Mouse (Mus musculus): ENCODE results near the gene Atp6v0c. TPM values are rescaled to one million over a fixed set of nuclear protein-coding genes. Genes with fewer than 3 reads are reported as not detected.

Atp6v0c gene
- polyA plus RNA-seq, 1 experiment from 2014 or later: 1,362 TPM

GRCm38 (mm10) chr17:24201092-24201491 lies 31.6 kb upstream of the Atp6v0c start:
- H3K36me3 ChIP-seq (ENCODE audit: control insufficient read depth, insufficient read depth): no peaks in the 10 kb centered on the region; the same call in 1 of the 2 replicates
- no peak overlapping the region for H3K4me3 ChIP-seq (ENCODE audit: low read depth, low read length)
- peak; percentile 66 for ATAC-seq
- no peak overlapping the region for H3K9ac ChIP-seq (ENCODE audit: low read depth, low read length)
- 0 out of 2 replicates have a peak overlapping the region, but pooled peaks have one; percentile 38 for H3K4me2 ChIP-seq (replicated peaks; ENCODE audit: low read depth)
- no peaks in the 10 kb centered on the region for H3K9me3 ChIP-seq (ENCODE audit: control insufficient read depth)
- 0 out of 2 replicates have a peak, but pooled peaks cover 3% of the 10 kb centered on the region for H3K27me3 ChIP-seq (replicated peaks; ENCODE audit: control insufficient read depth, insufficient read depth, low read length)
- peaks cover 16% of the 10 kb centered on the region; the same call in 1 of the 2 replicates for H3K4me1 ChIP-seq (replicated peaks; ENCODE audit: control insufficient read depth, insufficient read depth, low read length)
- peak overlapping the region; percentile 77 for H3K27ac ChIP-seq (ENCODE audit: low read depth, low read length)
- WGBS: 35% methylated on average over 4 of the region's 4 CpGs
- TF ChIP-seq CTCF (IDR thresholded peaks at IDR 0.05; ENCODE audit: low read depth): no peak

- Histone ChIP-seq H3K4me2 (replicated peaks; ENCODE audit: low read depth) (0 out of 2 replicates have a peak overlapping the region, but pooled peaks have one; percentile 9), H3K36me3 (ENCODE audit: control insufficient read depth, insufficient read depth) (no peaks in the 10 kb centered on the region; the same call in 1 of the 2 replicates), H3K27me3 (replicated peaks; ENCODE audit: control insufficient read depth, insufficient read depth, low read length) (no peaks in the 10 kb centered on the region), H3K4me3 (ENCODE audit: low read depth, low read length) (no peak overlapping the region), H3K9ac (ENCODE audit: low read depth, low read length) (no peak overlapping the region), H3K9me3 (ENCODE audit: control insufficient read depth) (no peaks in the 10 kb centered on the region), H3K4me1 (replicated peaks; ENCODE audit: control insufficient read depth, insufficient read depth, low read length) (0 out of 2 replicates have a peak, but pooled peaks cover 10% of the 10 kb centered on the region), H3K27ac (ENCODE audit: low read depth, low read length) (no peak overlapping the region)
- no peak for ATAC-seq
- WGBS: 50% methylated on average over 4 of the region's 4 CpGs
- TF ChIP-seq CTCF (IDR thresholded peaks at IDR 0.05; ENCODE audit: low read depth): no peak
Measured at GRCm38 (mm10) chr17:24199741-24200140, 30.2 kb upstream of the Atp6v0c start.

GRCm38 (mm10) chr17:24199252-24199651 lies 29.8 kb upstream of the Atp6v0c start:
- no peak for ATAC-seq
- Histone ChIP-seq H3K27ac (ENCODE audit: low read depth, low read length) (no peak overlapping the region), H3K4me2 (replicated peaks; ENCODE audit: low read depth) (no peak overlapping the region), H3K36me3 (ENCODE audit: control insufficient read depth, insufficient read depth) (no peaks in the 10 kb centered on the region; the same call in 1 of the 2 replicates), H3K4me1 (replicated peaks; ENCODE audit: control insufficient read depth, insufficient read depth, low read length) (0 out of 2 replicates have a peak, but pooled peaks cover 7% of the 10 kb centered on the region), H3K9ac (ENCODE audit: low read depth, low read length) (no peak overlapping the region), H3K9me3 (ENCODE audit: control insufficient read depth) (no peaks in the 10 kb centered on the region), H3K27me3 (replicated peaks; ENCODE audit: control insufficient read depth, insufficient read depth, low read length) (no peaks in the 10 kb centered on the region), H3K4me3 (ENCODE audit: low read depth, low read length) (no peak overlapping the region)
- WGBS: 84% methylated on average over 4 of the region's 4 CpGs
- no peak for TF ChIP-seq CTCF (IDR thresholded peaks at IDR 0.05; ENCODE audit: low read depth)

- no peaks in the 10 kb centered on the region for H3K27me3 ChIP-seq (replicated peaks; ENCODE audit: control insufficient read depth, insufficient read depth, low read length)
- no peak overlapping the region for H3K4me3 ChIP-seq (ENCODE audit: low read depth, low read length)
- H3K27ac ChIP-seq (ENCODE audit: low read depth, low read length): no peak overlapping the region
- WGBS: 50% methylated on average over 15 of the region's 15 CpGs
- no peak overlapping the region for H3K4me2 ChIP-seq (replicated peaks; ENCODE audit: low read depth)
- no peaks in the 10 kb centered on the region; the same call in 1 of the 2 replicates for H3K36me3 ChIP-seq (ENCODE audit: control insufficient read depth, insufficient read depth)
- H3K4me1 ChIP-seq (replicated peaks; ENCODE audit: control insufficient read depth, insufficient read depth, low read length): 0 out of 2 replicates have a peak, but pooled peaks cover 6% of the 10 kb centered on the region
- no peak for ATAC-seq
- no peak overlapping the region for H3K9ac ChIP-seq (ENCODE audit: low read depth, low read length)
- no peak for TF ChIP-seq CTCF (IDR thresholded peaks at IDR 0.05; ENCODE audit: low read depth)
- H3K9me3 ChIP-seq (ENCODE audit: control insufficient read depth): no peaks in the 10 kb centered on the region
Measured at GRCm38 (mm10) chr17:24197032-24197824, 27.7 kb upstream of the Atp6v0c start.

- Histone ChIP-seq H3K9me3 (ENCODE audit: control insufficient read depth) (no peaks in the 10 kb centered on the region), H3K9ac (ENCODE audit: low read depth, low read length) (no peak overlapping the region), H3K4me1 (replicated peaks; ENCODE audit: control insufficient read depth, insufficient read depth, low read length) (no peaks in the 10 kb centered on the region), H3K4me3 (ENCODE audit: low read depth, low read length) (no peak overlapping the region), H3K36me3 (ENCODE audit: control insufficient read depth, insufficient read depth) (no peaks in the 10 kb centered on the region; the same call in 1 of the 2 replicates), H3K27me3 (replicated peaks; ENCODE audit: control insufficient read depth, insufficient read depth, low read length) (no peaks in the 10 kb centered on the region), H3K27ac (ENCODE audit: low read depth, low read length) (no peak overlapping the region), H3K4me2 (replicated peaks; ENCODE audit: low read depth) (no peak overlapping the region)
- ATAC-seq: no peak
- 0 out of 2 replicates have a peak, but pooled peaks have one; percentile 8 for TF ChIP-seq CTCF (IDR thresholded peaks at IDR 0.05; ENCODE audit: low read depth)
- 63% methylated on average over 2 of the region's 2 CpGs for WGBS
Measured at GRCm38 (mm10) chr17:24195349-24195748, 25.8 kb upstream of the Atp6v0c start.

GRCm38 (mm10) chr17:24193769-24194168 lies 24.3 kb upstream of the Atp6v0c start:
- ATAC-seq: no peak
- Histone ChIP-seq H3K4me2 (replicated peaks; ENCODE audit: low read depth) (no peak overlapping the region), H3K4me3 (ENCODE audit: low read depth, low read length) (no peak overlapping the region), H3K4me1 (replicated peaks; ENCODE audit: control insufficient read depth, insufficient read depth, low read length) (no peaks in the 10 kb centered on the region), H3K36me3 (ENCODE audit: control insufficient read depth, insufficient read depth) (peaks cover 5% of the 10 kb centered on the region; the same call in 1 of the 2 replicates), H3K9me3 (ENCODE audit: control insufficient read depth) (no peaks in the 10 kb centered on the region), H3K27ac (ENCODE audit: low read depth, low read length) (no peak overlapping the region), H3K9ac (ENCODE audit: low read depth, low read length) (no peak overlapping the region), H3K27me3 (replicated peaks; ENCODE audit: control insufficient read depth, insufficient read depth, low read length) (no peaks in the 10 kb centered on the region)
- WGBS: 84% methylated on average over 5 of the region's 5 CpGs
- TF ChIP-seq CTCF (IDR thresholded peaks at IDR 0.05; ENCODE audit: low read depth): no peak
